Mouse (Mus musculus) naive thymus-derived CD4-positive, alpha-beta T cell, adult 5 months (primary cell): ENCODE data around the gene L2hgdh. TPM values are rescaled to one million over a fixed set of nuclear protein-coding genes. Genes with fewer than 3 reads are reported as not detected.

Experiments used
- polyA plus RNA-seq: library from polyadenylated mRNA; unstranded; fragments of 100-300 nt; shearing (Covaris generic); gene quantifications from one replicate; pipeline ENCODE4 v1.2.1, GENCODE M21; 2017

Gene L2hgdh
- polyA plus RNA-seq, result 4.2 TPM

DNA sequence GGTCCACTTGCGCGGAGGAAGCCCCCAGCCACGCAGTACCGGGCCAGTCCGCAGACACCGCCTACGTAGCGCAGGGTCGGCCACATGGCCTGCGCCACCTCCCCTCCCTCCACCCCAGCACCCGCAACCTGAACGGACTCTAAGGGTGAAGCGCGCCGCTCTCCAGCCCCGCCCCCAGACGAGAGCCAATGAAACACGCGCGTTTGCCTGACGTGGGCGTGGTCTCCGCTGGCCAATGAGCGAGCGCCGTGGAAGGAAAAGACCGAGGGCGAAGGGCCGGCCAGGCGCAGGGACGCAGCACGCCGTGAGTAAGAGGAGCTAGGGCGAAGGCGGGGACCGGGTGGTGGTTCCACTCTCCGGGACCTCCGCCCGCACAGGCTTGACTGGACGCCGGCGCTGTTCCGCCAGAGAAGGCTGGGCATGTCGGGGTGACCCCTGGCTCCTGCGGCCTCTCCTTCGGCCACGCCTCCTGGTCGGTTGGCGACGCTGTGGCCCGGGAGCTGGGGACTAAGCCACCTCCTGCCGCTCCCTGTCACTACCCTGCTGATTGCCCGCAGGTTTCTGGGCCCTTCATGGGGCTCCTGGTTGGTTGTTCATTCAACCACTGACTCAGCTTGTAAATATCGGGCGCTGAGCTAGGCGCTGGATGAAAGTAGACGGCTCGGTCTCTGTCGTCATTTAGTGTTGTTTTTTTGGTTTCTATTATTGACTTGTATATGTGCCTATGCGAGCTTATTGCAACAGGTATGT, at the start of gene L2hgdh, which contains the start of gene Atp5s:
L2hgdh (minus strand) TSS at position 163 of the 750 bp plus-strand sequence.
Atp5s (plus strand) TSS at position 240 of the 750 bp plus-strand sequence.

GRCm38 (mm10) chr12:69681566-69682061, 43.1 kb downstream of the L2hgdh start, which contains the start of gene Sos2:
TSS of gene Sos2 (minus strand) at chr12:69681852.

Other genes with a start within 250 kb of the L2hgdh start
- gene Vcpkmt, start 141.8 kb downstream of the L2hgdh start, polyA plus RNA-seq, result 1.8 TPM
- 26.2 TPM for gene Sos2, start 43.0 kb downstream of the L2hgdh start, polyA plus RNA-seq
- gene Atp5s, start 77 bp upstream of the L2hgdh start, polyA plus RNA-seq, result 20.2 TPM
- not detected for gene Cdkl1, start 66.4 kb upstream of the L2hgdh start, polyA plus RNA-seq
- 1.2 TPM for gene Atl1, start 167.7 kb upstream of the L2hgdh start, polyA plus RNA-seq
- gene Map4k5, start 168.3 kb upstream of the L2hgdh start, polyA plus RNA-seq, result 15.8 TPM